Mouse (Mus musculus) adrenal gland, adult 8-10 months (tissue): Measurements from ENCODE around the gene Kmt5a. TPM values are rescaled to one million over a fixed set of nuclear protein-coding genes. Genes with fewer than 3 reads are reported as not detected.

Experiments
- microRNA-seq, 2 experiments: library from miRNA; unstranded; fragments of <30 nt; microRNA quantifications; one replicate each; pipeline ENCODE4 v1.2.0; 2022
- total RNA-seq, 4 experiments: library from RNA; stranded (reverse); gene quantifications; 2 replicates each; pipeline ENCODE4 v1.2.4; 2022

Gene Kmt5a
- total RNA-seq, 4 experiments from 2014 or later: 107 to 196 (median 137) TPM

Small RNAs within 50 kb of the gene (microRNA-seq; reads per million reads assigned to microRNA genes)
- 0.18 to 1.3 reads per million in 2 experiments for gene Gm27486

Other genes starting within 250 kb of the Kmt5a start
- gene Pitpnm2, start 190.2 kb upstream of the Kmt5a start, total RNA-seq: 10 to 100 TPM; 52.7 to 67.0 (median 62.5) TPM
- gene Mphosph9, start 112.0 kb upstream of the Kmt5a start, total RNA-seq: 10 to 100 TPM in 2 of 4 experiments, 1 to 10 TPM in 2; 9.3 to 17.8 (median 12.9) TPM
- 10 to 100 TPM; 14.8 to 19.7 (median 15.9) TPM for gene 2810006K23Rik, start 111.8 kb upstream of the Kmt5a start, total RNA-seq
- 100 to 1,000 TPM; 125 to 175 (median 144) TPM for gene Cdk2ap1, start 76.8 kb upstream of the Kmt5a start, total RNA-seq
- 100 to 1,000 TPM in 2 of 4 experiments, 10 to 100 TPM in 2; 86.8 to 120 (median 107) TPM for gene Sbno1, start 13.9 kb upstream of the Kmt5a start, total RNA-seq
- gene Rilpl2, start 38.4 kb downstream of the Kmt5a start, total RNA-seq: 10 to 100 TPM; 26.3 to 29.7 (median 29.2) TPM
- 10 to 100 TPM; 17.1 to 23.2 (median 17.5) TPM for gene Snrnp35, start 43.2 kb downstream of the Kmt5a start, total RNA-seq
- gene Rilpl1, start 91.5 kb downstream of the Kmt5a start, total RNA-seq: 10 to 100 TPM; 16.1 to 26.7 (median 21.0) TPM
- gene Tmed2, start 100.8 kb downstream of the Kmt5a start, total RNA-seq: 100 to 1,000 TPM; 179 to 244 (median 222) TPM
- 10 to 100 TPM; 13.4 to 28.4 (median 22.0) TPM for gene Ddx55, start 112.9 kb downstream of the Kmt5a start, total RNA-seq
- gene Eif2b1, start 139.2 kb downstream of the Kmt5a start, total RNA-seq: 10 to 100 TPM; 41.9 to 46.9 (median 45.6) TPM
- 10 to 100 TPM; 30.5 to 50.1 (median 40.8) TPM for gene Gtf2h3, start 139.2 kb downstream of the Kmt5a start, total RNA-seq
- gene Atp6v0a2, start 188.6 kb downstream of the Kmt5a start, total RNA-seq: 10 to 100 TPM; 81.1 to 95.2 (median 84.6) TPM